Mouse (Mus musculus) left cerebral cortex, adult 11 months (tissue): ENCODE data around the gene Tent4b.
A peak's percentile ranks its signal among the peaks of the same experiment; 100 is the strongest.

Experiments used
- DNase-seq: peaks from one replicate; pipeline ENCODE4 v3.0.0; 2022; ENCODE audit warnings: low spot score

Tent4b gene

GRCm38 (mm10) chr8:88228286-88228685, 29.3 kb downstream of the Tent4b start:
- no peak for DNase-seq

GRCm38 (mm10) chr8:88228800-88229199, 29.8 kb downstream of the Tent4b start:
- no peak for DNase-seq

- no peak for DNase-seq
Observed at GRCm38 (mm10) chr8:88236666-88237065, 37.7 kb downstream of the Tent4b start.

GRCm38 (mm10) chr8:88237606-88238005, 38.6 kb downstream of the Tent4b start:
- DNase-seq, result no peak

- DNase-seq, result no peak
Observed at GRCm38 (mm10) chr8:88239277-88239676, 40.3 kb downstream of the Tent4b start.

GRCm38 (mm10) chr8:88241871-88242270, 42.9 kb downstream of the Tent4b start:
- no peak for DNase-seq

- no peak for DNase-seq
Observed at GRCm38 (mm10) chr8:88244298-88244697, 45.3 kb downstream of the Tent4b start.

GRCm38 (mm10) chr8:88252791-88253190, 53.8 kb downstream of the Tent4b start:
- DNase-seq, result no peak

- no peak for DNase-seq
Observed at GRCm38 (mm10) chr8:88254957-88255356, 55.9 kb downstream of the Tent4b start.

GRCm38 (mm10) chr8:88258024-88258423, 59.0 kb downstream of the Tent4b start:
- no peak for DNase-seq

GRCm38 (mm10) chr8:88258544-88258943, 59.5 kb downstream of the Tent4b start:
- no peak for DNase-seq

- DNase-seq, result no peak
Observed at GRCm38 (mm10) chr8:88260466-88260980, 61.5 kb downstream of the Tent4b start.

- DNase-seq, result no peak
Observed at GRCm38 (mm10) chr8:88262831-88263635, 64.0 kb downstream of the Tent4b start.

GRCm38 (mm10) chr8:88265511-88265910, 66.5 kb downstream of the Tent4b start:
- no peak for DNase-seq

- peak; percentile 54 for DNase-seq
Observed at GRCm38 (mm10) chr8:88266170-88266800, 67.3 kb downstream of the Tent4b start.

GRCm38 (mm10) chr8:88266801-88267403, 67.9 kb downstream of the Tent4b start:
- DNase-seq, result no peak

- DNase-seq, result no peak
Observed at GRCm38 (mm10) chr8:88269107-88269875, 70.3 kb downstream of the Tent4b start.

- DNase-seq, result no peak
Observed at GRCm38 (mm10) chr8:88270086-88270485, 71.1 kb downstream of the Tent4b start.

- DNase-seq, result no peak
Observed at GRCm38 (mm10) chr8:88272231-88273050, 73.4 kb downstream of the Tent4b start, which contains the start of gene Adcy7. Gene Adcy7 (plus strand): TSS chr8:88272403.

GRCm38 (mm10) chr8:88273051-88273430, 74.0 kb downstream of the Tent4b start:
- no peak for DNase-seq

- DNase-seq, result no peak
Observed at GRCm38 (mm10) chr8:88274090-88274489, 75.1 kb downstream of the Tent4b start.
